In genomic region chr13:63360111-63360885, GRCm38 (mm10) we compare ENCODE assay signal across 30 mouse cellular contexts.
DNase-seq lines count a peak whose midpoint lies in the region; ATAC-seq and TF ChIP-seq lines count a peak whose summit lies in the region.
"Had no signal": no experiment of that assay in that cellular context is flagged by ENCODE, and none has a peak within 500 bp of the region (broad histone marks: within the 10 kb centered on the region; RNA-seq: fewer than 3 reads in every experiment).

No protein-coding gene starts in this region.

- no peak overlapping the region for H3K4me3 ChIP-seq in layer of hippocampus, adult 2 months
- no peak overlapping the region for H3K4me3 ChIP-seq in lung, embryonic 16.5 days (ENCODE audit: low read length)
- no peak overlapping the region for H3K4me3 ChIP-seq in MEL (ENCODE audit: control insufficient read depth in 1 of 2, insufficient read depth in 1 of 2, low read depth in 2 of 2, low read length in 2 of 2)
- no peak overlapping the region for H3K4me3 ChIP-seq in hindbrain, embryonic 16.5 days (ENCODE audit: low read length)
- H3K4me3 ChIP-seq: embryonic facial prominence, embryonic 12.5 days; gastrocnemius, adult 2 months; heart, adult 2 months; limb, embryonic 15.5 days; liver, embryonic 13.5 days; megakaryocyte, embryonic 14.5 days; stomach, embryonic 15.5 days had no signal

- ATAC-seq in lung, embryonic 16.5 days (ENCODE audit: low read depth): peak; percentile 34; the same call in 1 of the 2 replicates
- ATAC-seq in hindbrain, embryonic 16.5 days: no peak
- ATAC-seq: CD4-positive, CD25-positive, alpha-beta regulatory T cell, adult 4 months; forebrain, embryonic 14.5 days; hindbrain, postnatal 0 days; intestine, embryonic 16.5 days had no signal

- no peaks in the 10 kb centered on the region; the same call in 1 of the 2 replicates for H3K4me1 ChIP-seq in lung, embryonic 16.5 days (replicated peaks; ENCODE audit: control insufficient read depth, insufficient read depth, low read length)
- peaks cover 2 to 7% of the 10 kb centered on the region in 2 experiments; a peak in 2 of 4 replicates for H3K4me1 ChIP-seq in MEL (ENCODE audit: control insufficient read depth in 1 of 2, insufficient read depth in 2 of 2, low read length in 2 of 2)
- H3K4me1 ChIP-seq in hindbrain, embryonic 16.5 days (ENCODE audit: control insufficient read depth, insufficient read depth, low read depth, low read length): no peaks in the 10 kb centered on the region
- H3K4me1 ChIP-seq: stomach, embryonic 15.5 days had no signal

- no peak for TF ChIP-seq POLR2A in MEL (IDR thresholded peaks at IDR 0.05; ENCODE audit: control insufficient read depth in 1 of 2, insufficient read depth in 1 of 2, low read depth in 1 of 2, low read length in 2 of 2, poor library complexity in 1 of 2)

- no peak overlapping the region for H3K4me2 ChIP-seq in lung, embryonic 16.5 days (ENCODE audit: low read depth, low read length)
- no peak overlapping the region for H3K4me2 ChIP-seq in hindbrain, embryonic 16.5 days (ENCODE audit: low read length)
- H3K4me2 ChIP-seq: embryonic facial prominence, embryonic 12.5 days; limb, embryonic 15.5 days; liver, embryonic 13.5 days; stomach, embryonic 15.5 days had no signal

- H3K27me3 ChIP-seq in lung, embryonic 16.5 days (ENCODE audit: control insufficient read depth, insufficient read depth, low read depth, low read length): no peaks in the 10 kb centered on the region
- no peaks in the 10 kb centered on the region for H3K27me3 ChIP-seq in MEL (ENCODE audit: control insufficient read depth in 1 of 2, insufficient read depth in 2 of 2, low read length in 2 of 2)
- no peaks in the 10 kb centered on the region for H3K27me3 ChIP-seq in hindbrain, embryonic 16.5 days (replicated peaks; ENCODE audit: control insufficient read depth, insufficient read depth, low read length)
- H3K27me3 ChIP-seq: embryonic facial prominence, embryonic 12.5 days; limb, embryonic 15.5 days; liver, embryonic 13.5 days; stomach, embryonic 15.5 days had no signal

- no peaks in the 10 kb centered on the region for H3K9me3 ChIP-seq in lung, embryonic 16.5 days (ENCODE audit: control insufficient read depth, low read length)
- no peaks in the 10 kb centered on the region for H3K9me3 ChIP-seq in MEL (replicated peaks; ENCODE audit: insufficient read depth, low read length)
- no peaks in the 10 kb centered on the region for H3K9me3 ChIP-seq in hindbrain, embryonic 16.5 days (ENCODE audit: control insufficient read depth, low read length)
- H3K9me3 ChIP-seq: embryonic facial prominence, embryonic 12.5 days; limb, embryonic 15.5 days; liver, embryonic 13.5 days; megakaryocyte, embryonic 14.5 days; stomach, embryonic 15.5 days had no signal

- no peak for TF ChIP-seq RAD21 in MEL (IDR thresholded peaks at IDR 0.05; ENCODE audit: low read depth, low read length)

- TF ChIP-seq CTCF in layer of hippocampus, adult 2 months (conservative IDR thresholded peaks at IDR 0.05): no peak
- TF ChIP-seq CTCF in MEL (IDR thresholded peaks at IDR 0.05 in 2 of 3, conservative IDR thresholded peaks at IDR 0.05 in 1 of 3; ENCODE audit: control insufficient read depth in 1 of 3, insufficient read depth in 1 of 3, low read depth in 2 of 3, low read length in 3 of 3, poor library complexity in 1 of 3, severe bottlenecking in 1 of 3): no peak

- H3K9ac ChIP-seq in lung, embryonic 16.5 days (ENCODE audit: low read length): no peak overlapping the region
- no peak overlapping the region for H3K9ac ChIP-seq in MEL (ENCODE audit: control insufficient read depth, low read depth, low read length, poor library complexity, severe bottlenecking)
- no peak overlapping the region for H3K9ac ChIP-seq in hindbrain, embryonic 16.5 days (ENCODE audit: low read depth, low read length)
- H3K9ac ChIP-seq: embryonic facial prominence, embryonic 12.5 days; limb, embryonic 15.5 days; liver, embryonic 13.5 days; stomach, embryonic 15.5 days had no signal

- no peaks in the 10 kb centered on the region for H3K36me3 ChIP-seq in lung, embryonic 16.5 days (ENCODE audit: control insufficient read depth, insufficient read depth, low read length)
- peaks cover 0 to 7% of the 10 kb centered on the region in 2 experiments; a peak in 2 of 4 replicates for H3K36me3 ChIP-seq in MEL (ENCODE audit: control insufficient read depth in 1 of 2, insufficient read depth in 2 of 2, low read length in 2 of 2)
- no peaks in the 10 kb centered on the region for H3K36me3 ChIP-seq in hindbrain, embryonic 16.5 days (ENCODE audit: control insufficient read depth, insufficient read depth, low read length)
- H3K36me3 ChIP-seq: embryonic facial prominence, embryonic 12.5 days; limb, embryonic 15.5 days; liver, embryonic 13.5 days; stomach, embryonic 15.5 days had no signal

- H3K27ac ChIP-seq in layer of hippocampus, adult 2 months: no peak overlapping the region
- peak overlapping the region; percentile 55 for H3K27ac ChIP-seq in lung, embryonic 16.5 days (ENCODE audit: low read length)
- no peak overlapping the region for H3K27ac ChIP-seq in MEL (ENCODE audit: control insufficient read depth, low read depth, low read length)
- no peak overlapping the region for H3K27ac ChIP-seq in hindbrain, embryonic 16.5 days (ENCODE audit: low read depth, low read length)
- H3K27ac ChIP-seq: embryonic facial prominence, embryonic 12.5 days; gastrocnemius, adult 2 months; heart, adult 2 months; hindbrain, postnatal 0 days; kidney, postnatal 0 days; limb, embryonic 15.5 days; liver, embryonic 13.5 days; stomach, embryonic 15.5 days had no signal

- 50% methylated on average over 4 of the region's 4 CpGs for WGBS in lung, embryonic 16.5 days
- 85% methylated on average over 4 of the region's 4 CpGs for WGBS in hindbrain, embryonic 16.5 days

- DNase-seq in layer of hippocampus, adult 9-11 months: peak; percentile 20
- DNase-seq in layer of hippocampus, adult 2 months (ENCODE audit: low spot score in 2 of 2): no peak
- DNase-seq in lung, postnatal 4 days: no peak
- DNase-seq in MEL (ENCODE audit: low read depth, low spot score): no peak
- peak; percentile 6 for DNase-seq in embryo, embryonic 9.5 days (ENCODE audit: extremely low spot score)
- DNase-seq in thymus, postnatal 10 days (ENCODE audit: low spot score in 2 of 2): no peak
- DNase-seq: adrenal gland, postnatal 25 days; cerebellum, adult 11-12 months; cerebellum, postnatal 10 days; gastrocnemius, adult 2 months; gastrocnemius, postnatal 36 days; heart, adult 2 months; kidney, adult 8-10 months; kidney, postnatal 4 days; left cerebral cortex, postnatal 4 days; liver, embryonic 13.5 days; lung, adult 18-20 months; midbrain, embryonic 14.5 days; thymus, postnatal 14 days had no signal

- H3K79me2 ChIP-seq in MEL (ENCODE audit: control insufficient read depth, insufficient read depth, low read length, poor library complexity): no peaks in the 10 kb centered on the region

- TF ChIP-seq EP300 in MEL (IDR thresholded peaks at IDR 0.05; ENCODE audit: low read depth in 1 of 2, low read length in 2 of 2): peak in 1 of 2 experiments; percentile 12; a peak in 1 of 4 replicates

TF ChIP-seq in MEL, 35 proteins besides CTCF, POLR2A, EP300 and RAD21:
- TF ChIP-seq USF1 (IDR thresholded peaks at IDR 0.05; ENCODE audit: low read depth, low read length): peak; percentile 37; the same call in 1 of the 2 replicates
- no peak for TF ChIP-seq ZMIZ1 (IDR thresholded peaks at IDR 0.05; ENCODE audit: low read depth, low read length)
TF ChIP-seq in MEL: peak in this region for 1.

Comparison
In these comparisons a context has a peak if more than half of its experiments do, and no peak if none do; other contexts are left out.
1. DNase-seq: peak in layer of hippocampus, adult 9-11 months (single experiment) and embryo, embryonic 9.5 days (single experiment); none in layer of hippocampus, adult 2 months (0 of 2), lung, postnatal 4 days (0 of 2), MEL (single experiment) and thymus, postnatal 10 days (0 of 2).